Mouse (Mus musculus) intestine, embryonic 15.5 days (tissue): ENCODE measurements around the gene Cep162. TPM values are rescaled to one million over a fixed set of nuclear protein-coding genes. Genes with fewer than 3 reads are reported as not detected.
A peak's percentile ranks its signal among the peaks of the same experiment; 100 is the strongest.

Source experiments
- ATAC-seq: fragments of 200-750 bp; cut with Nextera tagmentation; 2 replicates; pipeline ENCODE4 v1.8.0; 2017; ENCODE audit warnings: moderate TSS enrichment, moderate library complexity
- H3K27ac ChIP-seq: fragments of 300-500 bp; sonication (generic); 2 replicates; pipeline ENCODE4 v1.5.1; 2015; ENCODE audit warnings: mild to moderate bottlenecking, inconsistent platforms
- H3K27me3 ChIP-seq: fragments of 300-500 bp; sonication (generic); replicated peaks from 2 replicates; pipeline ENCODE4 v1.6.1; 2015; ENCODE audit warnings: inconsistent platforms
- H3K36me3 ChIP-seq: fragments of 300-500 bp; sonication (generic); 2 replicates; pipeline ENCODE4 v1.6.1; 2015; ENCODE audit warnings: inconsistent platforms
- H3K4me1 ChIP-seq: fragments of 300-500 bp; sonication (generic); replicated peaks from 2 replicates; pipeline ENCODE4 v1.6.1; 2015; ENCODE audit warnings: inconsistent platforms
- H3K4me2 ChIP-seq: fragments of 300-500 bp; sonication (generic); replicated peaks from 2 replicates; pipeline ENCODE4 v1.6.1; 2015; ENCODE audit warnings: mild to moderate bottlenecking, inconsistent platforms
- H3K4me3 ChIP-seq: fragments of 300-500 bp; sonication (generic); replicated peaks from 2 replicates; pipeline ENCODE4 v1.5.1; 2015; ENCODE audit warnings: inconsistent platforms
- H3K9ac ChIP-seq: fragments of 300-500 bp; sonication (generic); 2 replicates; pipeline ENCODE4 v1.6.1; 2015; ENCODE audit warnings: inconsistent platforms
- H3K9me3 ChIP-seq: fragments of 300-500 bp; sonication (generic); 2 replicates; pipeline ENCODE4 v1.6.1; 2016; ENCODE audit warnings: inconsistent platforms
- WGBS: fragments of 180-500 bp; shearing (Covaris S2); methylation state at CpG from one replicate; pipeline ENCODE4 v1.1.7; 2015; 5-methylcytosine and 5-hydroxymethylcytosine counted together
- polyA plus RNA-seq: library from polyadenylated mRNA; unstranded; fragments of >200 nt; fragmentation: Nextera tagmentation; extraction: Ambion mirVana; gene quantifications from 2 replicates; pipeline ENCODE4 v1.2.1, GENCODE M21; 2015

Gene Cep162
- polyA plus RNA-seq, 1 experiment from 2014 or later: 5.0 TPM

DNA sequence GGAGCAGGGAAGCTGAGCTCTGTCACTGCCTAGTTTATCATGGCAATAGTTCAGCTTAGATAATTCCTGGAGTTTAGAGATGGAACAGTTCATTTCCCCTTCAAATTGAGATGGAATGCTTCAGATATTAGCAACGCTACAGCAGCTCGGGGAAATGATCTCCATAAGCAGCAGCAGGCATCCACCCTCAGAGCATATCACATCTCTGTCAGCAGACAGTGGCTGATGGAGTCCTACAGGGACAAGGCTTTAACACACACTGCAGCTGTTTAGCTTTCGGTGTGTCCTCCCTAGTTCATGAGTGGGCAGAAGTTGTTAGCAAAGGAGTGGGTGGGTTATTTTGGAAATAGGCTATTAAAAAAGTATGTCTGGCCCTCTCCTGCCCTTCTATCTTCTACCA, 58.1 kb downstream of the Cep162 start:
- WGBS: 84% methylated on average over 3 of the region's 3 CpGs
- Histone ChIP-seq H3K36me3 (peaks cover 11% of the 10 kb centered on the region), H3K27ac (no peak overlapping the region), H3K4me1 (no peaks in the 10 kb centered on the region), H3K4me2 (no peak overlapping the region), H3K9ac (no peak overlapping the region), H3K9me3 (no peaks in the 10 kb centered on the region), H3K4me3 (no peak overlapping the region), H3K27me3 (no peaks in the 10 kb centered on the region)
- ATAC-seq: no peak

DNA sequence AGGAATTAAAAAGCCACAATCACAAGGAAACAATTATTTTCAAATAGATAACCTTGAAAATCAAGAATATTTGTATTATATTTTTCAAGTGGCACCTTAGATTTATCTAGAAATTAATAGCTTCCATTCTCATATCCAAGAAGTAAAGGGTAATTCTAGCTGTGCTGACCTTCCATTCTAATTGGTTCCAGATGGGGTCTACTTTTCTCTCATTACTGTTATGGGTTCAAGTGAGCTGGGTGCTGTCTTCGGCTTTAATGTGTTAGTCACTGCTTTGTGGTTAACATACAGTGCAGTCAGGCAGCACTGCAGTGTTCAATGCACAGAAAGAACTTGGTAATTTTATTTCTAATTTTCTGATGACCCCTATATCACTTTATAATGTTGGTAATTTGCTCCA, 61.6 kb downstream of the Cep162 start:
- Histone ChIP-seq H3K36me3 (peaks cover 14% of the 10 kb centered on the region), H3K9me3 (no peaks in the 10 kb centered on the region), H3K27ac (no peak overlapping the region), H3K9ac (no peak overlapping the region), H3K27me3 (no peaks in the 10 kb centered on the region), H3K4me1 (no peaks in the 10 kb centered on the region), H3K4me3 (no peak overlapping the region), H3K4me2 (no peak overlapping the region)
- ATAC-seq: no peak
- WGBS: 95% methylated on average over 1 of the region's 1 CpGs

DNA sequence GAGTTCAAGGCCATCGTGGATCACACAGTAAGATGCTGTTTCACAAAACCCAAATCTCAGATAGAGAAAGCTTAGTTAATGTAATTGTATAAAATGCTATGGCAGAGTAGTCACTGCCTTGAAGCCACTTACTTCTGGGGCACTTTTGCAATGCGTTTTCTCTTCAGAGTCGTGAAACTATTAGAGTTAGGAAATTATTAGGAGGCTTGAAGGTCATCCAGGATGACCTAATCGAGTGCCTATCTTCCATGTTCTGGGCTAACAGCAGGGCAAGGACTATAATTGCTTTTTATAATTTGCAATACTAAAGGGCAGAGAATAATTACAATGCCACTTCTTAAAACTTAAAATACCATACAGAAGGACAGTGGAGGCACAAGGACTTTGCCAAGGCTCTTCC, 68.0 kb downstream of the Cep162 start:
- ATAC-seq: no peak
- Histone ChIP-seq H3K9me3 (no peaks in the 10 kb centered on the region), H3K27me3 (no peaks in the 10 kb centered on the region), H3K4me1 (no peaks in the 10 kb centered on the region), H3K4me3 (no peak overlapping the region), H3K4me2 (no peak overlapping the region), H3K36me3 (peaks cover 3% of the 10 kb centered on the region), H3K9ac (no peak overlapping the region), H3K27ac (no peak overlapping the region)
- 80% methylated on average over 4 of the region's 4 CpGs for WGBS

DNA sequence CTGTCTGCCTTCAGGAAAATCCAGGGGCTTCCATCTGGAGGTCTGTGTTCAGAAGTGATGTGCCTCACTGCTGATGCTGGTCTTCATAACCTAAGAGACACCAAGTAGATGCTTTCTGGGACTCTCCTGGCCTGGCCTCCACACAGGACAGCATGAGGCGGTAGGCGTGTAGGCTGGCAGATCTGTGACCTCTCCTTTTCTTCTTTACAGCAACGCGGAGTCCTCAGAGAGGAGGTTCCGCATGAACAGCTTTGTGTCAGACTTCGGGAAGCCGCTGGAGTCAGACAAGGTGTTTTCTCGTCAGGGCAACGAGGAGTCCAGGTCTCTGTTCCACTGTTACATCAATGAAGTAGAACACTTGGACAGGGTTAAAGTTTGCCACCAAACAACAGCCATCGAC, 73.1 kb downstream of the Cep162 start:
- no peak for ATAC-seq
- no peak overlapping the region for H3K4me2 ChIP-seq
- H3K27ac ChIP-seq: no peak overlapping the region
- H3K36me3 ChIP-seq: no peaks in the 10 kb centered on the region
- H3K9me3 ChIP-seq: no peaks in the 10 kb centered on the region
- H3K27me3 ChIP-seq: no peaks in the 10 kb centered on the region
- 85% methylated on average over 10 of the region's 10 CpGs for WGBS
- H3K4me3 ChIP-seq: no peak overlapping the region
- H3K9ac ChIP-seq: no peak overlapping the region
- no peaks in the 10 kb centered on the region for H3K4me1 ChIP-seq

DNA sequence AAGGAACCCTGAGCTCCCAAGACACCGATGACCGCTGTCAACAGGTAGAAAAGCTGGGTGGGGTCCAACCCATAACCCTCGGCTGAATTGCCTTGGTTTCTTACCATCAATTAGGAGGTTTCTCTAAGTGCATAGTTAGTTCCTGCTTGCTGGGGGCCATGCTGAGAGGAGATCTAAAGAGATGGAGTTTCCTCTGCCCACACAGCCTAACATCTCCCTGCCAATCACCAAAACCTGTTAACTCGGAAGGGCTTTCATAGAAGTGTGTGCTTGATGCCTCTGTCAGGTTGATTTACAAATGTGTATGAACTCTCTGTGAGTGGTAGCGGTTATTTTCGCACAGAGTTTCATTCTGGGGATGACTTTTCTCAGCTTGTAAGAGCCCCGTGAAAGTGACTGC, 76.8 kb downstream of the Cep162 start:
- Histone ChIP-seq H3K9ac (no peak overlapping the region), H3K27me3 (no peaks in the 10 kb centered on the region), H3K4me1 (no peaks in the 10 kb centered on the region), H3K27ac (no peak overlapping the region), H3K9me3 (no peaks in the 10 kb centered on the region), H3K4me2 (no peak overlapping the region), H3K4me3 (no peak overlapping the region), H3K36me3 (no peaks in the 10 kb centered on the region)
- ATAC-seq: no peak
- WGBS: 48% methylated on average over 7 of the region's 7 CpGs

DNA sequence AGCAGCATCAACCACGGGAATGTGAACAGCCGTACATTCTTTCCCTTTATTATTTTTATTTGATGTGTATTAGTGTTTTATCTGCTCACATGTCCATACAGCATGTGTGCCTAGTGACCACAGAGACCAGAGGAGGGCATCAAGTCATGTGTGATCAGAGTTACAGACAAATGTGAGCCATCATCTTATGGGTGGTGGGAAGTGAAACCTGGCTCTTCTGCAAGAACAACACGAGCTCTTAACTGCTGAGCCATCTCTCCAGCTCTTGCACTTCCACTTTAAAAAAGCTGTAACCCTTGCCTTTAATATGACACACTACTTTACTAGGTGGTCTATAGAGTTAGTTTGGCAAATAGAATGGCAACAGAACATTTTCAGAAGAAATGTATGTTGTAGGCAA, 83.8 kb downstream of the Cep162 start:
- no peak overlapping the region for H3K4me3 ChIP-seq
- H3K27me3 ChIP-seq: no peaks in the 10 kb centered on the region
- H3K4me2 ChIP-seq: no peak overlapping the region
- H3K9ac ChIP-seq: no peak overlapping the region
- H3K4me1 ChIP-seq: no peaks in the 10 kb centered on the region
- 79% methylated on average over 3 of the region's 3 CpGs for WGBS
- no peak for ATAC-seq
- no peak overlapping the region for H3K27ac ChIP-seq
- no peaks in the 10 kb centered on the region for H3K9me3 ChIP-seq
- no peaks in the 10 kb centered on the region for H3K36me3 ChIP-seq

DNA sequence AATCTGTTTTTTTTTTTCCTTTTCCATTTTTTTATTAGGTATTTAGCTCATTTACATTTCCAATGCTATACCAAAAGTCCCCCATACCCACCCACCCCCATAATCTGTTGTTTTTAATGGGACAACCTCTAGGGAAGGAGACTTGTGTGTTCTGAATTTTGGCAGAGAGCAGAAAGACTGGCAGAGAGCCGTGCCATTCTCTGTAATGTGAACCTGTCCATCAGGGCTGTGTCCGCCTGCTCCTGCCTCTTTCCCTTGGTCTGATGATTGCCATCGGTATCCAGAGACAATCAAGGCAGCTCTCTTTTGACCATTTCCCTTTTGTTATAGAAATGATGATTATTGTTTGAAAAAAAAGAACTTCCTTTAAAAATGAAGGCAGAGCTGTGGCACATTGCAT, 84.4 kb downstream of the Cep162 start:
- 85% methylated on average over 3 of the region's 3 CpGs for whole genome bisulfite sequencing
- Histone ChIP-seq H3K9me3 (no peaks in the 10 kb centered on the region), H3K4me1 (no peaks in the 10 kb centered on the region), H3K27me3 (no peaks in the 10 kb centered on the region), H3K27ac (no peak overlapping the region), H3K4me2 (no peak overlapping the region), H3K9ac (no peak overlapping the region), H3K4me3 (no peak overlapping the region), H3K36me3 (no peaks in the 10 kb centered on the region)
- no peak for ATAC-seq

DNA sequence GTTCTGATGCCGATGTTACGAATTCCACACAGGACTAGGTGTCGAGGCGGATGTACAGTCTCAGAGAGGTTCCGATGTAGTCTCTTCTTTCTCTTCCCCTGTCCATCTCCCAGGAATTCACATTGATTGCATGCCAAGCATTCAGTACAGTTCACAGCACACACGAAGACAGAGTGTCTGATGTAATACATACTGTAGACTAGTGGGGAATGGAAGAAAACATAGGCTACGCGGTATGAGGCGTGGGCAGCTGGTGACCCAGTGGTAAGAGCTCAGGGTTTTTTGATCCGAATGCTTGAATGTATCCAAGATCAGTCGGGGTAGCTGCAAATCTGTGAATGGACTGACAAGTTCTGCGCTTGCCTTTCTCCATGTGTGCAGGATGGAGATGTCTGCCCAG, 86.2 kb downstream of the Cep162 start:
- Histone ChIP-seq H3K4me1 (no peaks in the 10 kb centered on the region), H3K9ac (no peak overlapping the region), H3K27ac (no peak overlapping the region), H3K4me2 (no peak overlapping the region), H3K4me3 (no peak overlapping the region), H3K27me3 (no peaks in the 10 kb centered on the region), H3K9me3 (no peaks in the 10 kb centered on the region), H3K36me3 (no peaks in the 10 kb centered on the region)
- no peak for ATAC-seq
- 83% methylated on average over 12 of the region's 12 CpGs for WGBS

DNA sequence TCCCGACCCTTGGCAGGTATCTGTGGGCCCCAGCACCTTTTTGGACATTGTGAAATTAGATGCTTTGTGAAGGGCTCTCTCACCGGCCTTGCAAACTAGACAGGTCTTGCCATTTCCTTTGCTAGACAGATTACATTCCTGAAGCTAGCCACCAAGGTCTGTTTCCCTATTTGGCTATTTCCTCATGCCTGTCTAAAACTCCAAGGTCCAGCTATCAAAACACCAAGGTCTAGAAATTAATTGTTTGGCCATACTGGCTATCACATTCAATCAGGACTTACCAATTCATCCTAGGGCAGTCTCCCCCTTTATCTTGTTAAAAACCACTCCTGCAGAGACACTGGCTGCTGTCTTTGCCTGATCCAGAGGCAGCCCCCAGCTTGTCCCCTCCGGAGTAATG, 87.3 kb downstream of the Cep162 start:
- Histone ChIP-seq H3K4me2 (no peak overlapping the region), H3K4me3 (no peak overlapping the region), H3K9me3 (no peaks in the 10 kb centered on the region), H3K27me3 (no peaks in the 10 kb centered on the region), H3K36me3 (no peaks in the 10 kb centered on the region), H3K4me1 (no peaks in the 10 kb centered on the region), H3K27ac (no peak overlapping the region), H3K9ac (no peak overlapping the region)
- no peak for ATAC-seq
- 65% methylated on average over 3 of the region's 3 CpGs for WGBS

DNA sequence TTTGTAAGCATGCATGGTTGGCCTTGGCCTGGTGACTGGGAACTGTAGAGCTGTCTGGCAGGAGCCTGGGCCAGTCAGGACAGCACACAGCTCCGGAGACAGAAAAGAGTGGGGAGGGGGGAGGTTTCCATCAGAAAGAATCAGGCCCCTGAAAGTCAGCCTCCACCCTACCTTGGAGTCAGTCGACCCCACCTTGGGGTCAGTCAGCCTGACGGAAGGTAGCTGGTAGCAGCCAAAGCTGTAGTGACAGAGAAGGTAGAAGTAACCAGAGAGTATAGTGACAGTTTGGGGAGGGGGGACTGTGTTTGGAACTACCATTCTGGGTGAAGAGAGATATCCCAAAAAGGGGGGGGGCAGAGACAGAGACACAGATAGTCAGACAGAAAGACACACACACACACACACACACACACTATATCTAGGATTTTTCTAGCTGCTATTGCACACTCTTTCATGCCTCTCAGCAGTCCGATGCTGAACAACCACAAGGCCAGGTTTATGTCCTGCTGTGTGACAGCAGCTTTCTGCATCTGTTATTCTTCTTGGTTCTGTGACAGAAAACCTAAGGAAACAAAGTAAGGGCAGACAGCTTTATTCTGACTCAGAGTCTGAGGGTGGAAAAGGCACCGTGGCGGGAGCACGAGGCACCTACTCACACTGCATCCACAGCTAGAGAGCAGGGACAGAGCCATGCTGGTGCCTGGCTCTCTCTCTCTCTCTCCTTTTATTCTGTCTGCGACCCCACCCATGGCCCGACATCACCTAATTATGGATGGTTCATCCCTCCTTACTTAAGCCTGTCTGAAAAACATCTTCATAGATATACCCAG, 88.1 kb downstream of the Cep162 start:
- no peaks in the 10 kb centered on the region for H3K9me3 ChIP-seq
- no peaks in the 10 kb centered on the region for H3K36me3 ChIP-seq
- H3K4me3 ChIP-seq: no peak overlapping the region
- no peak overlapping the region for H3K27ac ChIP-seq
- no peaks in the 10 kb centered on the region for H3K27me3 ChIP-seq
- no peak overlapping the region for H3K4me2 ChIP-seq
- H3K4me1 ChIP-seq: no peaks in the 10 kb centered on the region
- 72% methylated on average over 9 of the region's 9 CpGs for WGBS
- no peak overlapping the region for H3K9ac ChIP-seq
- no peak for ATAC-seq

DNA sequence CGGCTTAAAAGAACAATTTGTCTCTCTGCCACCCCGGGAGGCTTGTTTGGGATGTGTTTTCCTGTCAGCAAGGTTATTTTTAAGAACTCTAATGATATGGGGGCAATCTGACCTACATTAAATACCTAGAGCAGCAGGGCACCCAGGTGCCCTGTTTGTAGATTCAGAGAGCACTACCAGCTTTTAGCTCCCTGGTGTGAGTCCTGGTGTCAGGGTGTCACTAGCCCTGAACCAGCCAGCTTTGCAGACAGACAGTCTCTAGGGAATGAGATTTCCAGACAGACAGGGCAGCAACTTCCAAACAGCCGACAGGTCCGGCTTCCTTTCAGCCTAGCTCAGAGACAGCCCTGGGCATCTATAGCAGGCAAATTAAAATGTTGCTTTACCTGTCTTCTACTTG, 92.8 kb downstream of the Cep162 start:
- no peaks in the 10 kb centered on the region for H3K9me3 ChIP-seq
- no peak overlapping the region for H3K27ac ChIP-seq
- ATAC-seq: no peak
- H3K4me3 ChIP-seq: no peak overlapping the region
- no peaks in the 10 kb centered on the region for H3K36me3 ChIP-seq
- no peaks in the 10 kb centered on the region for H3K27me3 ChIP-seq
- WGBS: 77% methylated on average over 4 of the region's 4 CpGs
- H3K9ac ChIP-seq: no peak overlapping the region
- no peaks in the 10 kb centered on the region for H3K4me1 ChIP-seq
- no peak overlapping the region for H3K4me2 ChIP-seq

DNA sequence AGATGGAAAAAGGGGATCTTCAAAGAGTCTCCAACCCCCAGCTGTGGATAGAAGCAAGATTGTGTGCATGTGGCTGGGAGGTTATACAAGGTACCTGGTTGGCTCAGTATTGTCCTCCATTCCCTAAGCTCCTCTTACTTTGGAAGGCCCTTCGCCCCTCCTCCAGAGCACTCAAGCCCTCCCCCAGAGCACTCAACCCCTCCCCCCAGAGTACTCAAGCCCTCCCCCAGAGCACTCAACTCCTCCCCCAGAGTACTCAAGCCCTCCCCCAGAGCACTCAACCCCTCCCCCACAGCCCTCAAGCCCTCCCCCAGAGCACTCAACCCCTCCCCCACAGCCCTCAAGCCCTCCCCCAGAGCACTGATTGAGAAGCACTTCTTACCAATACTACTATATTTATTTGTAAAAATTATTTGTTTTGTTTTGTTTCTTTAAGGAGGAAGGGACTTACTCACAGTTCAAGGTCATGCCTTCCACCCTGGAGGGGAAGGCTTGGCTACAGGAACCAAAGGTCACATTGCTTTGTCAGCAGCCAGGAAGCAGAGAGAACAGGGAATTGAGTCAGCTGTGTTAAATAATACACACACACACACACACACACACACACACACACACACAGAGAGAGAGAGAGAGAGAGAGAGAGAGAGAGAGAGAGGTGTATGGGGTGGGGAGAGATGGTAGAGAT, 102.6 kb downstream of the Cep162 start:
- 82% methylated on average over 1 of the region's 1 CpGs for WGBS
- H3K4me2 ChIP-seq: no peak overlapping the region
- no peaks in the 10 kb centered on the region for H3K36me3 ChIP-seq
- no peaks in the 10 kb centered on the region for H3K9me3 ChIP-seq
- H3K4me3 ChIP-seq: no peak overlapping the region
- no peaks in the 10 kb centered on the region for H3K4me1 ChIP-seq
- no peak overlapping the region for H3K9ac ChIP-seq
- no peak overlapping the region for H3K27ac ChIP-seq
- ATAC-seq: no peak
- no peaks in the 10 kb centered on the region for H3K27me3 ChIP-seq

DNA sequence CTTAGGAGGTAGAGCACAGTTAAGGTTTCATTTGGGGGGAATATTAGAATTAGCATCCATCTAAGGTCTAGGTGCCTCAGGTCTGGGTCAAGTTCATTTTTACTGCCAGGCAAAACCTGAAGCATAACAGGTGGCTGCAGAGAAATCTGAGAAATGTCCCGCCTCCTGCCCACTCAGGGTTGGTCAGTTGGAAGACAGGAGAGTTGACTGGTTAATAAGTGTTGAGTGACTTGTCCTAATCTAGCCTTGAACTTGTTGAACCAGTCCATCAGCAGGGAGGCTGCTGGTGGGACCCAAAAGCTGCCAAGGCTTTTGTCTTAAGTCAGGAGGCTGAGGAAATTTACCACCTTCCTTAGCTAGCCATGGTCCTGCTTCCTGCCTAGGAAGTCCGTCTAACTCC, 107.4 kb downstream of the Cep162 start:
- Histone ChIP-seq H3K27ac (no peak overlapping the region), H3K4me2 (no peak overlapping the region), H3K9ac (no peak overlapping the region), H3K4me1 (peaks cover 10% of the 10 kb centered on the region), H3K9me3 (no peaks in the 10 kb centered on the region), H3K36me3 (no peaks in the 10 kb centered on the region), H3K27me3 (peaks cover 29% of the 10 kb centered on the region), H3K4me3 (no peak overlapping the region)
- WGBS: 68% methylated on average over 2 of the region's 2 CpGs
- peak; percentile 76 for ATAC-seq
